Mouse (Mus musculus) embryonic facial prominence, embryonic 14.5 days (tissue): ENCODE data around the gene 4930579F01Rik. TPM values are rescaled to one million over a fixed set of nuclear protein-coding genes. Genes with fewer than 3 reads are reported as not detected.
A peak's percentile ranks its signal among the peaks of the same experiment; 100 is the strongest.
"Not testable (repeated sequence)": the region's sequence is repeated elsewhere in the genome, so short reads cannot be mapped to it uniquely, and the experiment has no call there.

Experiments used
- ATAC-seq: fragments of 200-750 bp; cut with Nextera tagmentation; 2 replicates; pipeline ENCODE4 v1.8.0; 2017; ENCODE audit warnings: low read depth, moderate number of reproducible peaks, moderate TSS enrichment
- DNase-seq: peaks from one replicate; pipeline ENCODE4 v3.0.0-alpha.2; 2015; ENCODE audit warnings: low spot score
- H3K27ac ChIP-seq: fragments of 300-500 bp; sonication (generic); replicated peaks from 2 replicates; pipeline ENCODE4 v1.5.1; 2014; ENCODE audit warnings: low read depth, mild to moderate bottlenecking, low read length, moderate library complexity
- H3K27me3 ChIP-seq: fragments of 300-500 bp; sonication (generic); replicated peaks from 2 replicates; pipeline ENCODE4 v1.6.1; 2014; ENCODE audit warnings: low read length; ENCODE audit not compliant: control insufficient read depth, insufficient read depth
- H3K36me3 ChIP-seq: fragments of 300-500 bp; sonication (generic); 2 replicates; pipeline ENCODE4 v1.6.1; 2014; ENCODE audit warnings: low read length, mixed read lengths; ENCODE audit not compliant: control insufficient read depth, insufficient read depth
- H3K4me1 ChIP-seq: fragments of 300-500 bp; sonication (generic); 2 replicates; pipeline ENCODE4 v1.6.1; 2014; ENCODE audit warnings: antibody characterized with exemption, low read length; ENCODE audit not compliant: control insufficient read depth, insufficient read depth
- H3K4me2 ChIP-seq: fragments of 300-500 bp; sonication (generic); 2 replicates; pipeline ENCODE4 v1.6.1; 2014; ENCODE audit warnings: low read depth, mild to moderate bottlenecking, low read length, moderate library complexity, mixed read lengths
- H3K4me3 ChIP-seq: fragments of 300-500 bp; sonication (generic); 2 replicates; pipeline ENCODE4 v1.5.1; 2014; ENCODE audit warnings: low read depth, mild to moderate bottlenecking, low read length
- H3K9ac ChIP-seq: fragments of 300-500 bp; sonication (generic); 2 replicates; pipeline ENCODE4 v1.6.1; 2014; ENCODE audit warnings: low read depth, mild to moderate bottlenecking, low read length, moderate library complexity, mixed read lengths
- H3K9me3 ChIP-seq: fragments of 300-500 bp; sonication (generic); 2 replicates; pipeline ENCODE4 v1.6.1; 2016; ENCODE audit warnings: low read length; ENCODE audit not compliant: control insufficient read depth
- WGBS: fragments of 180-500 bp; shearing (Covaris S2); extraction: QIAGEN DNeasy Blood & Tissue Kit; methylation state at CpG from one replicate; pipeline ENCODE4 v1.1.7; 2014; 5-methylcytosine and 5-hydroxymethylcytosine counted together
- polyA plus RNA-seq: library from polyadenylated mRNA; unstranded; fragments of >200 nt; fragmentation: Nextera tagmentation; extraction: Ambion mirVana; gene quantifications from 2 replicates; pipeline ENCODE4 v1.2.1, GENCODE M21; 2014

Gene 4930579F01Rik
- polyA plus RNA-seq, 1 experiment from 2014 or later, result not detected

DNA sequence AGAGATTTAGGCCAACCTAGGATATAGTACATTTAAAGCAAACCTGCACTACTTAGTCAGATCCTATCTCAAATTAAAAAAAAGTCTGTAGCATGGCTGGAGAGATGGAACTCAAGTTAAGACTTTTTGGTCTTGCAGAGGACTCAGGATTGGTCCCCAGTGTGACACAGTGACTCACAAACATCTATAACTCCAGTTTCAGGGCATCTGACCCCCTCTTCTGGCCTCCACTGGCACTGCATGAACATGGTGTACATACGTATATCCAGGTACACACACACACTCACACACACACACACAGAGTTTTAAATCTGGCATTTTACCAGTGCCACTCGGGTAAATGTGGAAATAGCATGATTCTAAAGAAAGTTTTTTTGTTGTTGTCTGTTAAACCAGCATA is 44.8 kb downstream of the 4930579F01Rik start:
- ATAC-seq (no peak), DNase-seq (no peak)
- H3K9ac ChIP-seq, result no peak overlapping the region
- no peak overlapping the region for H3K4me2 ChIP-seq
- WGBS, result 91% methylated on average over 2 of the region's 2 CpGs
- H3K36me3 ChIP-seq, result peaks cover 30% of the 10 kb centered on the region
- no peak overlapping the region for H3K27ac ChIP-seq
- no peak overlapping the region for H3K4me3 ChIP-seq
- H3K4me1 ChIP-seq, result no peaks in the 10 kb centered on the region; the same call in 1 of the 2 replicates
- H3K9me3 ChIP-seq, result no peaks in the 10 kb centered on the region
- H3K27me3 ChIP-seq, result no peaks in the 10 kb centered on the region

DNA sequence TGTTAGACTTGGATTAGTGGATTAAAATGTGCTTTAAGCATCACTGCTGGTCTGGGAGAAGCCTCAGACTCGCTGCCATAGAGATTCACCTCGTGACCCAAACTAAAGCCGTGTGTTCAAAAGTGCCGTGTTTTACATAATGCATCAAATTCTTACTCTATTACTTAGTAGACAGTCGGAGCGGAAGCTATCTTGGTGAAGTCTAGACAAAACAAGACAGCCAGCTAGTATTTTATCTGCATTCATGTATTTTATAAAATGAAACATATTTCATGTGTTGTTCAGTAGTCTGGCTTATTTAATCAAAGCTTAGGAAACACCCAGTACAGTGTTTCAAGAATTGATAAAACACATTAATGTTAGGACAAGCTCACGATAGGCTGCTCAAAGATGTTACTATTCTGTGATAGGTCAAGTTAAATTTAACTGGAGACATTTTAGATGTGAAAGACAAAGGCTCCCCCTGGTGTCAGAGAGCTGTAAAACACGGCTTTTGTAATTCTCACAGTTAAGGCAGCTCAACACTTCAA is 48.9 kb downstream of the 4930579F01Rik start, which contains the start of gene Mttp:
TSS of gene Mttp (minus strand) at position 327 of the 530 bp plus-strand sequence.
- 4% methylated on average over 8 of the region's 8 CpGs for WGBS
- Histone ChIP-seq H3K9me3 (no peaks in the 10 kb centered on the region), H3K9ac (peak within 1 kb of the TSS; percentile 89), H3K36me3 (peaks cover 12% of the 10 kb centered on the region), H3K4me1 (peaks cover 6% of the 10 kb centered on the region), H3K4me3 (peak within 1 kb of the TSS; percentile 51), H3K27ac (peak within 1 kb of the TSS; percentile 99), H3K4me2 (peak within 1 kb of the TSS; percentile 83), H3K27me3 (no peaks in the 10 kb centered on the region)
- DNase-seq (peak; percentile 94), ATAC-seq (0 out of 2 replicates have a peak, but pooled peaks have one; percentile 24)

DNA sequence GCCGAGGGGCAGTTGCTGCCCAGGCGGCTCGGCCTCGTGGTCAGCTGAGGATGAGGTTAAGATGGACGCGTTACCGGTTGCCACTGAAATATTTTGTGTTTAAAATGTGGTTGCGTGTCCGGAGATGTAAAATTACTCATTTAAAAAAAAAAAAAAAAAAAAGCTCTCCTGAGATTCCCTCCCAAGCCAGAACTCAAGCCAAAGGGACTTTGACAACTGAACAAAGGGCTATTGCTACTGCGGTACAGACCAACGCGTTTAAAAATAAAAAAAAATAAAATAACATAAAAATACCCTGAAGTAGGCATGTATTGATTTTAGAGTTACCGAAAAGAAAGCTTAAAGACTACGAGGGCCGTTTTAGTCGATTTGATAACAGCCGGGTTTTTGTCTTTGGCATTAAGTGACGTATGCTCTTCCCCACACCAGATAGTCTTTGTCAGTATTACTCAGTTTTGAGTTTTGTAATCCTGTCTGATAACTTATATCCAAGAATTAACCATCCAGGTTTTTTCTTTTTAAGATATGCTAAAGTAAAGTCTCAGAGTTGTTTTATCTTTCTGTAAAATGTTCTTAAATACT is 49.5 kb downstream of the 4930579F01Rik start:
- Histone ChIP-seq H3K9me3 (no peaks in the 10 kb centered on the region), H3K9ac (peak overlapping the region; percentile 89), H3K4me1 (peaks cover 6% of the 10 kb centered on the region), H3K4me3 (peak overlapping the region; percentile 51), H3K4me2 (peak overlapping the region; percentile 83), H3K27ac (peak overlapping the region; percentile 99), H3K27me3 (no peaks in the 10 kb centered on the region), H3K36me3 (peaks cover 7% of the 10 kb centered on the region)
- WGBS, result under 1% methylated on average over 18 of the region's 18 CpGs
- ATAC-seq (no peak), DNase-seq (peak; percentile 23)

DNA sequence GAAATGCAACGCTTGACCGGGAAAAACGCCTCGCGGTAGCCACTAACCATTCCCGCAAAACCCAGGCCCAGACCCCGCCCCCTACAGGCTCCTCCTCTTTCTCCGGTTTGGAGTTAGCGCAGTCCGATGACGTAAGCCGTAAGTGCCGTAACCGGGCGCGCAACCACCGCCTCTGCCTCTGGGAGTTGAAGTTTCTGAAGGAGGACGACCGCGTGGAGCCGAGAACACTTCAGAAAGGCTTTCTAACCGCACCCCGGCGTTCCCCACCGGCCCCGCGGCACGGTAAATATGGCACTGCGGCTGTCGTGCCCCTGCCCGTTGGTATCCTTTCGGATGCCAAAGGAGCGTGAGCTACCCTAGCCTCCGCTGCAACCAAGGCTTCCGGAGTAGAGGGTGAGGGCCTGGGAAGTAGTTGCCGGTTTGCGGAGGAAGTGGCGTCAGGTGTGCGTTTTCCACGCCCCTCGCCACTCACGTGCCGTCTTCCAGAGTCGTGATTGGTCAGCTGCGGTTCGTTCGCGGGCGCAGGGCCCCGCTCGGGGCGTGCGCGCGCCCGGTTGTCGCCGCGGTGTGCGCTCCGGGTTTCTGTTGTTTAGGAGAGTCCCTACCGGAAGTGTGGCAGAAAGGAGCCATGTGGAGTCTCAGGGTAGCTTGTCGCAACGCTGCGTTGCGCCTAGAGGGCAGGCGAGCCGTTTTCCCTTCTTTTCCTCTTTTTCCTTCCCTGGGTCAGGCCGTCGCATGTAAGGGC is 50.1 kb downstream of the 4930579F01Rik start, which contains the start of gene Trmt10a:
TSS of gene Trmt10a (plus strand) at position 134 of the 745 bp plus-strand sequence.
- WGBS, result under 1% methylated on average over 66 of the region's 70 CpGs
- H3K4me1 ChIP-seq, result peaks cover 6% of the 10 kb centered on the region
- H3K36me3 ChIP-seq, result no peaks in the 10 kb centered on the region
- peak within 1 kb of the TSS; percentile 51 for H3K4me3 ChIP-seq
- peak within 1 kb of the TSS; percentile 99 for H3K27ac ChIP-seq
- H3K9me3 ChIP-seq, result no peaks in the 10 kb centered on the region
- peak; percentile 99 for DNase-seq
- peak within 1 kb of the TSS; percentile 83 for H3K4me2 ChIP-seq
- H3K27me3 ChIP-seq, result no peaks in the 10 kb centered on the region
- ATAC-seq, result peak; percentile 98
- peak within 1 kb of the TSS; percentile 89 for H3K9ac ChIP-seq

DNA sequence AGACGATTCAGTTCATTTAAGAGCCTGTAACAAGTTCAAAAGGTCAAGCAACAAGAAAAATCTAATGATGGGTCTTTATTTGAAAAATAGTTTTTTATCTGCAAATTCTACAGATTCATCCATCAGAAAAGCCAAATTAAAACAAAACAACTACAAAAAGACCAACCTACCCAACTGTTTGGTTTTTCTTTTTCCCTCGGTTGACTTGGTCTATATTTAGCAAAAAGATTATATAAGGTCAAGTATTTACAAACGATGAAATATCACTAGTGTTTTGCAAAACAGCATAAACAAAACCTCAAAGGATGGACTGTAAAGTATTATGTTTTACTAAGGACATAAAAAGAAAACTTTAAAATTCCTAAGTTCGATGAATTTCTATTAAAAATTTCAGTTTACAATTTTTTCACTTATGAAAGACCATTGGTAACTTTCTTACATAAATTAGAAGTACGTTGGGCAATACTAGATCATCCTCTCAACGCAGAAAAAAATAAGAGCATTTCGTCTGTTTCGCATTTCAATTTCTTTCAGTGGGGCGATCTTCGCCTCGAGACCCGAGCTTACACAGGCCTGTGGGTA is 50.8 kb downstream of the 4930579F01Rik start:
- H3K4me1 ChIP-seq, result peaks cover 6% of the 10 kb centered on the region
- H3K9ac ChIP-seq, result peak overlapping the region; percentile 89
- WGBS, result 3% methylated on average over 12 of the region's 12 CpGs
- no peak for ATAC-seq
- H3K27me3 ChIP-seq, result no peaks in the 10 kb centered on the region
- DNase-seq, result no peak
- H3K4me2 ChIP-seq, result peak overlapping the region; percentile 45
- H3K4me3 ChIP-seq, result peak overlapping the region; percentile 51
- no peaks in the 10 kb centered on the region for H3K36me3 ChIP-seq
- H3K27ac ChIP-seq, result peak overlapping the region; percentile 99
- no peaks in the 10 kb centered on the region for H3K9me3 ChIP-seq

DNA sequence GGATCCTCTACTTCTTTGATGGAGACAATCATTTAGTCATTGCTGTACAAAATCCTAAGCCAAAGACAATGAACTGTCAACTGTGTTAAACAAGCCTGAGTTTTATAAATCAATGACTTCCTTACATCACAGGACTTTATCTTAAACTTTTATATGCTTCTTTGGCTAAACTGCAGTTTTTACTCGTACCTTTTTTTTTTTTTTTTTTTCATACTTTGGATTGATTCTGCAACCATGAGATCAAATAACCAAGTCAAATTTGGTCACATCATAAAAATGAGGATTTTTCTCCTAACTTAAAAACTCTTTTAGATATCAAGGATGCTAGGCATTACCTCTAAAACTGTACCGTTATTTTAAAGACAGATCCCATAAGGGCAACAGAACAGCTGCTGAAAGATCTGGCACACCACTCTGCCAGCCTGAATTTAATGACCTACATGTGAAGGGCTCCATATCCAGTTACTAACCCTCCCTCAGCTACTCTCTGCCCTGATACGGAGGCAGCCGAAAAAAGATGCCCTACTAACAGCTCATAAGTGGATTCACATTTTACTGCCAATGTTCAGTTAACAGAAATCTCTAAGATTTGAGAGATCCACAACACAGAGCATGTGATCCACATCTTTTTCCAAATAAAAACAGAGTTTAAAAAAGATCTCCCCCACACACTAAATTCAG is 51.4 kb downstream of the 4930579F01Rik start:
- Histone ChIP-seq H3K4me1 (peaks cover 6% of the 10 kb centered on the region; the same call in 1 of the 2 replicates), H3K27ac (peak overlapping the region; percentile 99), H3K9ac (peak overlapping the region; percentile 42; the same call in 1 of the 2 replicates), H3K4me2 (peak overlapping the region; percentile 45), H3K27me3 (no peaks in the 10 kb centered on the region), H3K36me3 (no peaks in the 10 kb centered on the region), H3K4me3 (peak overlapping the region; percentile 51), H3K9me3 (no peaks in the 10 kb centered on the region)
- ATAC-seq (no peak), DNase-seq (peak; percentile 67)
- 31% methylated on average over 4 of the region's 4 CpGs for WGBS

DNA sequence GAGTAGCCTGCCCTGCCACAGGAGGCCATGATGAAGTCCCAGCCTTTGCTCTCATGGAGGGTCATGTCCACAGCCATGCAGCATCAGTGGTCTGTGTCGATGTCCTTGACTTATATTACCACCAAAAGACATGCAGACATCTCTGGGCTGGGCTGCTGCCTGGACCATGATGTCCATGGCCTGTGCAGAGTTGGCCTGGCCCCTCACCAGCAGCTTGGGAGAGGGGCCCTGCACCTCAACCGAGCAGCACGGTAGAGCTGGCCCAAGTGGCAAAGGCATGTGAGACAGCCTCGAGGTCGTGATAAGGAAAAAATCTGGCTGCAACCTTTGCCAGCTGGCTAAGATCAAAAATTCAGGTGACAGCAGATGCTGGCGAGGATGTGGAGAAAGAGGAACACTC is 54.0 kb downstream of the 4930579F01Rik start:
- no peaks in the 10 kb centered on the region for H3K27me3 ChIP-seq
- no peak overlapping the region for H3K4me3 ChIP-seq
- no peak overlapping the region for H3K27ac ChIP-seq
- no peak overlapping the region for H3K9ac ChIP-seq
- peaks cover 6% of the 10 kb centered on the region; the same call in 1 of the 2 replicates for H3K4me1 ChIP-seq
- H3K36me3 ChIP-seq, result no peaks in the 10 kb centered on the region
- DNase-seq, result no peak
- ATAC-seq, result no peak
- WGBS, result 91% methylated on average over 6 of the region's 6 CpGs
- H3K9me3 ChIP-seq, result no peaks in the 10 kb centered on the region
- H3K4me2 ChIP-seq, result no peak overlapping the region

DNA sequence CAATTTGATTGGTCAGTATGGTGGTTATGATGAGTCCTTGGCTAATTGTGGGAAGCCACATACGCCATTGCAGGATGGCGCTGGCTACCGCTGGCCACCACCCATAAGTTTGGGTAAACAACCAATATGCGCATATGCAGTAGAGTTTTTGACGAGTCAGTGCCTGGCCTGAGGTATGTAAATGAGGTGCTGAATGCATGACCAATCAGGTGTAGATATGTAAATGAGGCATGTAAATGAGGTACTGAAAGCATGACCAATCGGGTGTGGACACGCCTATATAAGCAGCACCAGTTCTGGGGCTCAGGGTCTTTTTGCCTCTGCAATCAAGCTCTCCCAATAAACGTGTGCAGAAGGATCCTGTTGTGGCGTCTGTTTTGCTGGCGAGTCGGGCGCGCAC is 55.5 kb downstream of the 4930579F01Rik start:
- not testable (repeated sequence) for ATAC-seq, H3K4me2 ChIP-seq
- WGBS, result 96% methylated on average over 13 of the region's 13 CpGs

More for the DNA sequence above, 55.5 kb downstream of the 4930579F01Rik start:
- H3K27ac ChIP-seq, H3K27me3 ChIP-seq, H3K9ac ChIP-seq, H3K36me3 ChIP-seq, H3K4me3 ChIP-seq, DNase-seq, H3K4me1 ChIP-seq, H3K9me3 ChIP-seq: not testable (repeated sequence)
